Mouse (Mus musculus) intestine, embryonic 16.5 days (tissue): ENCODE data around the gene Sae1. TPM values are rescaled to one million over a fixed set of nuclear protein-coding genes. Genes with fewer than 3 reads are reported as not detected.

Source experiments
- ATAC-seq: fragments of 200-750 bp; cut with Nextera tagmentation; 2 replicates; pipeline ENCODE4 v1.8.0; 2017; ENCODE audit warnings: moderate TSS enrichment, moderate library complexity
- H3K27ac ChIP-seq: fragments of 300-500 bp; sonication (generic); 2 replicates; pipeline ENCODE4 v1.5.1; 2014; ENCODE audit warnings: mild to moderate bottlenecking, low read length
- H3K27me3 ChIP-seq: fragments of 300-500 bp; sonication (generic); replicated peaks from 2 replicates; pipeline ENCODE4 v1.6.1; 2014; ENCODE audit warnings: low read length, control low read depth, mixed read lengths; ENCODE audit not compliant: control insufficient read depth, insufficient read depth
- H3K36me3 ChIP-seq: fragments of 300-500 bp; sonication (generic); 2 replicates; pipeline ENCODE4 v1.6.1; 2014; ENCODE audit warnings: low read length, control low read depth; ENCODE audit not compliant: control insufficient read depth, insufficient read depth
- H3K4me1 ChIP-seq: fragments of 300-500 bp; sonication (generic); 2 replicates; pipeline ENCODE4 v1.6.1; 2014; ENCODE audit warnings: low read length, control low read depth, mixed read lengths; ENCODE audit not compliant: control insufficient read depth, insufficient read depth
- H3K4me2 ChIP-seq: fragments of 300-500 bp; sonication (generic); 2 replicates; pipeline ENCODE4 v1.6.1; 2014; ENCODE audit warnings: low read depth, low read length, control low read depth
- H3K4me3 ChIP-seq: fragments of 300-500 bp; sonication (generic); 2 replicates; pipeline ENCODE4 v1.5.1; 2014; ENCODE audit warnings: mild to moderate bottlenecking, low read length
- H3K9ac ChIP-seq: fragments of 300-500 bp; sonication (generic); 2 replicates; pipeline ENCODE4 v1.6.1; 2014; ENCODE audit warnings: low read depth, low read length
- H3K9me3 ChIP-seq: fragments of 300-500 bp; sonication (generic); 2 replicates; pipeline ENCODE4 v1.6.1; 2016; ENCODE audit warnings: low read length, control low read depth; ENCODE audit not compliant: control insufficient read depth
- WGBS: fragments of 180-500 bp; shearing (Covaris S2); extraction: QIAGEN DNeasy Blood & Tissue Kit; methylation state at CpG from one replicate; pipeline ENCODE4 v1.1.7; 2014; 5-methylcytosine and 5-hydroxymethylcytosine counted together
- polyA plus RNA-seq: library from polyadenylated mRNA; unstranded; fragments of >200 nt; fragmentation: Nextera tagmentation; extraction: Ambion mirVana; gene quantifications from 2 replicates; pipeline ENCODE4 v1.2.1, GENCODE M21; 2015

The Sae1 gene
- polyA plus RNA-seq, result 238 and 263 TPM in 2 replicates

DNA sequence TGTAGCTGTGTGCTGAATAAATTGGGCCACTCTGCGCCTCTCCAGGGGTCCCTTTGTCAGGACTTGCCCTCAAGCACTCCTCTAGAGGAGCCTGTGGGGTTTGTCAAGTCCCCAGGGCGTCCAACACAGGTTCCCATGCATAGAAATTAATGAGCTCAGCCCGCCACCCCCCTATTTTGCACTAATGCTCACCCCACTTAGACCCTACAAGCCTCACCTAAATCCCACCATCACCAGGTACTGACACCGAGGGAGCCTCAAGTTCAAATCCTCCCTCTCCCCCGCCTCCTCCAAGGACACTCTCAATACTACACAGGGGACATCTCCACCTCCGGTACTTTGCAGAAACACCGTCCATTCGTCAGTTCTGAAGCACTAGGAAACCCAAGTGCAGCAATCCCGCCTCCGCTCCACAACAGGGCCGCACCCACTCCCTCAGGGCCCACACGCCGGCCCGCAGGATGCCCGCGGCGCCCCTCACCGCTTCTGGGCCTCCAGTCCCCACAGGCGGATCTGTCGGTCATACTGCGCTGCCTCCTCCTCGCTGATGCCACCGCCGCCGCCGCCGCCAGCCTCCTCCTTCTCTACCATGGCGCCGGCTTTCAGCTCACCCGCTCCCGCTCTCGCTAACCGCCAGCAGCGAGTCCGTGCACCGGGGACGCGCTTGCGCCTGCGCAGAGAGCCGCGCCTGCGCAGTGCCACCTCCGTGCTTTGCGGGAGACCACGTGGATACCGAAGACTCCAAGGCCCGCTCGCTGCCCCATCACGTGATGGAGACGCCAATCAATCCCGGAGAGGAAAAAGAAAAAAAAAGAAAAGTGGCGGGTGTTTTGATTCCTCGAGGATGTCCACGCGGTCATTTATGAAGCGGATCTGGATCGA lies at the start of gene Sae1:
TSS of gene Sae1 (minus strand) at position 647 of the 882 bp plus-strand sequence.
- Histone ChIP-seq H3K4me2 (peak within 1 kb of the TSS; percentile 88), H3K9me3 (no peaks in the 10 kb centered on the region), H3K27ac (peak within 1 kb of the TSS; percentile 78), H3K36me3 (no peaks in the 10 kb centered on the region), H3K9ac (peak within 1 kb of the TSS; percentile 99), H3K27me3 (no peaks in the 10 kb centered on the region), H3K4me3 (peak within 1 kb of the TSS; percentile 89), H3K4me1 (peaks cover 17% of the 10 kb centered on the region)
- ATAC-seq, result peak; percentile 96
- under 1% methylated on average over 58 of the region's 58 CpGs for WGBS

DNA sequence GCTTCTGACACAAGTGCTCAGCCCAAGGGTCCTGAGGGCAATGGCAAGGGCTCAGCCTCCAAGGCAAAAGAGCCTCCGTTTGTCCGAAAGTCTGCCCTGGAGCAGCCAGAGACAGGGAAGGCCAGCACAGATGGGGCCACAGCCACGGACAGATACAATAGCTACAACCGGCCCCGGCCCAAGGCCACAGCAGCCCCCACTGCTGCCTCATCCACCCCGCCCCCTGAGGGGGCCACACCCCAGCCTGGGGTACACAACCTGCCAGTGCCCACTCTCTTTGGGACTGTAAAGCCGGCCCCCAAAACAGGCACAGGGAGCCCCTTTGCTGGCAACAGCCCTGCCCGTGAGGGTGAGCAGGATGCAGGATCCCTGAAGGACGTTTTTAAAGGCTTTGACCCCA lies 47.5 kb upstream of the Sae1 start:
- ATAC-seq, result no peak
- 84% methylated on average over 9 of the region's 9 CpGs for WGBS

DNA sequence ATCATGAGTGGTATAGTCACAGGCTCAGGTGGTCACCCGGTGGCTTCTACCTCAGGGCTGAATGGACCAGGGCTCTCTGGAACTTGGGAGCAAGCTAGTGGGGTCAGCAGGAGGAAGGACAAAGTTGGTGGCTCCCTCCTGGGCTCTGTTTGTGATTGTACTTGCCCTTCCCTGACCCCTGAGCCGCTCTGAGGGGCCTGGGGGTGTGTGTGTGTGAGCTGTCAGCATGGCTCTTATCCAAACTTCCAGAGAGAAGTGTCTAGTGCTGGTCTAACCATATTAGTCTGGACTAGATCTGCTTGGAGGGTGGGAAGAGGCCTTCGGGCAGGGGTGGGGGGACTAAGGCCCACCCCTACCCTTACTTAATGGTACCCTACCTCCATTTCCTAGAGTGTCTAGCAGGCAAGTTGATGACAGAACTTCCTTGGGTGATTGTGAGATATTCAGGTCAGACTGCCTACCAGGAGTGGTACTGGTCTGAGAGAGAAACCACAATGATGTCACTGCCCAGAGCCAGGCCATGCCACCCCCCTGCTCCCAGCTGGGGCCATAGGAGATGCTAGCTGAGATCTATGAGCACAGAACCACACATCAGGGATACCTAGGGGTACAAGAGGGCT lies 45.9 kb upstream of the Sae1 start:
- H3K4me2 ChIP-seq, result no peak overlapping the region
- no peaks in the 10 kb centered on the region for H3K9me3 ChIP-seq
- H3K9ac ChIP-seq, result no peak overlapping the region
- no peaks in the 10 kb centered on the region for H3K4me1 ChIP-seq
- ATAC-seq, result 0 out of 2 replicates have a peak, but pooled peaks have one; percentile 18
- peaks cover 59% of the 10 kb centered on the region for H3K36me3 ChIP-seq
- H3K27ac ChIP-seq, result no peak overlapping the region
- no peak overlapping the region for H3K4me3 ChIP-seq
- H3K27me3 ChIP-seq, result no peaks in the 10 kb centered on the region
- 75% methylated on average over 3 of the region's 3 CpGs for WGBS

More for the DNA sequence above, 47.5 kb upstream of the Sae1 start:
- no peak overlapping the region for H3K4me3 ChIP-seq
- no peaks in the 10 kb centered on the region for H3K4me1 ChIP-seq
- H3K27me3 ChIP-seq, result no peaks in the 10 kb centered on the region
- H3K27ac ChIP-seq, result no peak overlapping the region
- peaks cover 53% of the 10 kb centered on the region for H3K36me3 ChIP-seq
- H3K4me2 ChIP-seq, result no peak overlapping the region
- H3K9me3 ChIP-seq, result no peaks in the 10 kb centered on the region
- H3K9ac ChIP-seq, result no peak overlapping the region

DNA sequence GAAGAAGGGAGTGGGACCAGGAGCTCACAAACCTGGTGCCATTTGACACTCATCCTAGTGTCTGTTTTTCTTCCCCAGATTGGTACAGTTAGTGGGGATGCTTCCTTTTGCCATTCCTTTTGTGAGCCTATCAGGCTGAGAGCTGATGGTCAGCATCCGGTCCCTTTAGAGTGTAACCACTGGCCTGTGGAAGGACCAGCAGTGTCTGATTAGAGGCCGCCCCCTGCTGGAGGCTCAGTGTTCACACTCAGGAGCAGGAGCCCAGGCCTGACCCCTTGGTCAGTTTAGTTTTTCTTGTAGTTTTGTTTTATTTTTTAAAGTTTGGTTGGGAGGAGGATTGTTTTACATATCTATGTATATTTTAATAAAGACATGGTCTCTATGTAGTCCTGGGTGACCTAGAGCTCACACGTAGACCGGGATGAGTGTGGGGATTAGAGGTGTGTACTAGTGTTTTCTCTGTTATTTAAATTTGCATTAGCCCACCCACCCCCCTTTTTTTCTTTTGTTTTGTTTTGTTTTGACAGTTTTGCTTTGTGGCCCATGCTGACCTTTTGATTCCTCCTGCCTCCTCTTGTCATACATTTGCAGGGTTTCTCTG lies 38.6 kb upstream of the Sae1 start:
- Histone ChIP-seq H3K27ac (peak overlapping the region; percentile 83), H3K9me3 (no peaks in the 10 kb centered on the region)

DNA sequence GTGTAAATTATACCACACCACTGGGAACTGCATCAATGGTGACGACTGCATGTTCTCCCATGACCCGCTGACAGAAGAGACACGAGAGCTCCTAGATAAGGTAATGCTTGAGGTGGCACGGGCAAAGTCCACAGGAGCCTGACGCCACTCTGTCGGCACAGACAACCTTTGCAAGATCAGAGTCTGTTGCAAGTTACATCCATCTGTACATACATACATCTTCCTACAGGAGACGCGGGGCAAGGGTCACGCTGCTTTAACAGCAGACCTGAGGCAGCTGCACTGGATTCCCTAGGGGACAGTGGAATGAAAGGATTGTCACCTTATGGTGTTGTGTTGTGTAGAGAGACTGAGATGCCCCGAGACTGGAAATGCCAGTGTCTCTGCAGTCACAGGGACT lies 38.1 kb upstream of the Sae1 start:
- Histone ChIP-seq H3K27me3 (no peaks in the 10 kb centered on the region), H3K4me1 (peaks cover 12% of the 10 kb centered on the region), H3K4me2 (no peak overlapping the region), H3K36me3 (peaks cover 30% of the 10 kb centered on the region), H3K9me3 (no peaks in the 10 kb centered on the region), H3K4me3 (no peak overlapping the region), H3K9ac (0 out of 2 replicates have a peak overlapping the region, but pooled peaks have one; percentile 25), H3K27ac (peak overlapping the region; percentile 83)
- peak; percentile 76 for ATAC-seq
- WGBS, result 74% methylated on average over 10 of the region's 10 CpGs

More for the DNA sequence above, 38.6 kb upstream of the Sae1 start:
- Histone ChIP-seq H3K4me3 (no peak overlapping the region), H3K36me3 (peaks cover 33% of the 10 kb centered on the region), H3K9ac (0 out of 2 replicates have a peak overlapping the region, but pooled peaks have one; percentile 25), H3K4me2 (no peak overlapping the region), H3K27me3 (no peaks in the 10 kb centered on the region), H3K4me1 (peaks cover 8% of the 10 kb centered on the region)
- WGBS, result 54% methylated on average over 4 of the region's 4 CpGs
- peak; percentile 86 for ATAC-seq

DNA sequence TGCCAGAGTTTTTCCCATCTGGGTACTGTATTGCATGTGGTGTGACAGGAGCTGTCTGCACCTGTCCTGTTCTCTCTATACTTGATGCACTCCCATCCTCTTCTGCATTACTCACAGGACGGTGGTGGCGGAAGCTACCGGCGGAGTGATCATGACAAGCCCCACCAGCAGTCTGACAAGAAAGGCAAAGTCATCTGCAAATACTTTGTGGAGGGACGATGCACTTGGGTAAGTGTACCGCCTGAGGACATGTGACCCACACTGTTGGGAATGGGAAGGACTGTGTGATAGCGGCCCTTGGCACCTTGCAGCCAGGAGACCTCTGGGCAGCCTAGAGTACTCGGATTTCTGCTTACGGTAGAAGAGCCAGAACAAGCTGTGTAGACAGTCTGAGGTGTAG lies 36.1 kb upstream of the Sae1 start:
- Histone ChIP-seq H3K9ac (no peak overlapping the region), H3K9me3 (no peaks in the 10 kb centered on the region), H3K27me3 (no peaks in the 10 kb centered on the region), H3K4me1 (peaks cover 17% of the 10 kb centered on the region), H3K4me2 (no peak overlapping the region), H3K4me3 (no peak overlapping the region), H3K27ac (no peak overlapping the region), H3K36me3 (peaks cover 33% of the 10 kb centered on the region)
- no peak for ATAC-seq
- WGBS, result 94% methylated on average over 9 of the region's 9 CpGs

DNA sequence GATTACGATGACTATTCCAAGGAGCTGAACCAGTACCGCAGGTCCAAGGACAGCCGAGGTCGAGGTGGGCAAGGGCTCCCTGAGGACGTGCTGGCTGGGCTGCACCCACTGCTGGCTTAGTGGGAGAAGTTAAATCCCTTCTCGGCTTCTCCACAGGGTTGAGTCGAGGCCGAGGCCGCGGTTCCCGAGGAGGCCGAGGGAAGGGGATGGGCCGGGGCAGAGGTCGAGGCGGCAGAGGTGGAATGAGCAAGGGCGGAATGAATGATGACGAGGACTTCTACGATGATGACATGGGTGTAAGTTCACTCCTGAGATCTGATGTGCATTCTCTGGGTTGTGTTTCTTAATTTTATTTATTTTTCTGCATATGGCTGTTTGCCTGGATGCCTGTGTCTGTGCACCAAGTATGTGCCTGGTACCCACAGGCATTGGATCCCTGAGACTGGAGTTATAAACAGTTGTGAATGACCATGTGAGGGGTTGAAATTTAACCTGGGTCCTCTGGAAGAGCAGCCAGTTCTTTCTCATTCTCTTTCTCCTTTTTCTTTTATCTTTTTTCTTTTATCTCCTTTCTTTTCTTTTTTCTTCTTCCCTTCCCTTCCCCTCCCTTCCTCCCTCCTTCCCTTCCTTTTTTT lies 34.7 kb upstream of the Sae1 start:
- no peak overlapping the region for H3K4me2 ChIP-seq

DNA sequence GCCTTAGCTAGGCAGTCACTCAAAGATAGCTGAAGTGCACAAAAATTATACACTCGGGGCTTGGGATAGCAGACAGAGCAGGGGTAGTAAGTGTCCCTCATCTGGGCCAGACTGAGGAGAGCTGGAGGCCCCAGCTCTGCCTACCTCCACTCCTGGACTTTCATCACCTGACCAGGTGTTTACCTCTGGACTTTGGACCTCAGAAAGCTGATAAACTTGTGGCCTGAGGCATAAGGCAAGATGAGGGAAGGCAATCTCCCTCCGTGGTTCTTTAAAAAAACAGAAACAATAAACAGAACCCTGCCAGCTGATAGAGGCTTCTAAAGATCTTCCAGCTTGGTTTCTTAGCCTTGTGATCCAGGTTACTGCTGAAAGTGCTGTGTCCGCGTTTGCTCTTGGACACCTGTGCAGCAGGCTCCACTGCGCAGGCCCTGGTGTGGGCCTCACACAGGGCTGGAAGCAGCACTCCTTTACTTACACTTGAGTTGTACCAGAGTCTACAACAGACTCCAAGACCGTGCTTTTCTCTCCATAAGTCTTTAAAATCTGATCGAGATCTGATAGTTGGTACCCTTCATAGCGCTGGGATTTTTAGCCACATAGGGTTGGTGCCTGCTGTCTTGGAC lies 33.0 kb upstream of the Sae1 start:
- H3K4me1 ChIP-seq, result peaks cover 23% of the 10 kb centered on the region
- 71% methylated on average over 8 of the region's 8 CpGs for WGBS
- peak overlapping the region; percentile 91 for H3K27ac ChIP-seq
- peak overlapping the region; percentile 53 for H3K9ac ChIP-seq
- H3K4me3 ChIP-seq, result no peak overlapping the region
- H3K36me3 ChIP-seq, result peaks cover 33% of the 10 kb centered on the region
- peak; percentile 87 for ATAC-seq
- H3K9me3 ChIP-seq, result no peaks in the 10 kb centered on the region
- no peaks in the 10 kb centered on the region for H3K27me3 ChIP-seq
- peak overlapping the region; percentile 26; the same call in 1 of the 2 replicates for H3K4me2 ChIP-seq

More for the DNA sequence above, 34.7 kb upstream of the Sae1 start:
- no peaks in the 10 kb centered on the region for H3K9me3 ChIP-seq
- 0 out of 2 replicates have a peak overlapping the region, but pooled peaks have one; percentile 31 for H3K9ac ChIP-seq
- H3K4me3 ChIP-seq, result no peak overlapping the region
- no peak for ATAC-seq
- peaks cover 33% of the 10 kb centered on the region for H3K36me3 ChIP-seq
- WGBS, result 75% methylated on average over 18 of the region's 18 CpGs
- H3K27me3 ChIP-seq, result no peaks in the 10 kb centered on the region
- H3K4me1 ChIP-seq, result peaks cover 20% of the 10 kb centered on the region
- peak overlapping the region; percentile 91 for H3K27ac ChIP-seq
